Mouse (Mus musculus) stomach, embryonic 16.5 days (tissue): ENCODE results near the gene Klhl29. TPM values are rescaled to one million over a fixed set of nuclear protein-coding genes. Genes with fewer than 3 reads are reported as not detected.

ENCODE experiments used
- ATAC-seq: fragments of 200-750 bp; cut with Nextera tagmentation; 2 replicates; pipeline ENCODE4 v1.8.0; 2017; ENCODE audit warnings: moderate number of reproducible peaks, moderate TSS enrichment; ENCODE audit not compliant: insufficient read depth, low FRiP score
- H3K27ac ChIP-seq: fragments of 300-500 bp; sonication (generic); 2 replicates; pipeline ENCODE4 v1.5.1; 2014; ENCODE audit warnings: low read length
- H3K27me3 ChIP-seq: fragments of 300-500 bp; sonication (generic); 2 replicates; pipeline ENCODE4 v1.6.1; 2014; ENCODE audit warnings: low read length, control low read depth, mixed read lengths; ENCODE audit not compliant: control insufficient read depth, insufficient read depth
- H3K36me3 ChIP-seq: fragments of 300-500 bp; sonication (generic); 2 replicates; pipeline ENCODE4 v1.6.1; 2014; ENCODE audit warnings: low read length; ENCODE audit not compliant: control insufficient read depth, insufficient read depth
- H3K4me1 ChIP-seq: fragments of 300-500 bp; sonication (generic); 2 replicates; pipeline ENCODE4 v1.6.1; 2014; ENCODE audit warnings: low read length, control low read depth, mixed read lengths; ENCODE audit not compliant: control insufficient read depth, insufficient read depth
- H3K4me2 ChIP-seq: fragments of 300-500 bp; sonication (generic); 2 replicates; pipeline ENCODE4 v1.6.1; 2014; ENCODE audit warnings: low read depth, low read length, mixed read lengths
- H3K4me3 ChIP-seq: fragments of 300-500 bp; sonication (generic); replicated peaks from 2 replicates; pipeline ENCODE4 v1.5.1; 2014; ENCODE audit warnings: mild to moderate bottlenecking, low read length
- H3K9ac ChIP-seq: fragments of 300-500 bp; sonication (generic); 2 replicates; pipeline ENCODE4 v1.6.1; 2014; ENCODE audit warnings: low read length
- H3K9me3 ChIP-seq: fragments of 300-500 bp; sonication (generic); replicated peaks from 2 replicates; pipeline ENCODE4 v1.6.1; 2016; ENCODE audit warnings: low read length, control low read depth; ENCODE audit not compliant: control insufficient read depth
- WGBS: fragments of 180-500 bp; shearing (Covaris S2); extraction: QIAGEN DNeasy Blood & Tissue Kit; methylation state at CpG from one replicate; pipeline ENCODE4 v1.1.7; 2014; 5-methylcytosine and 5-hydroxymethylcytosine counted together
- polyA plus RNA-seq: library from polyadenylated mRNA; unstranded; fragments of >200 nt; fragmentation: Nextera tagmentation; extraction: Ambion mirVana; gene quantifications from 2 replicates; pipeline ENCODE4 v1.2.1, GENCODE M21; 2015

Klhl29 gene
- polyA plus RNA-seq, 1 experiment from 2014 or later: 0.76 TPM

DNA sequence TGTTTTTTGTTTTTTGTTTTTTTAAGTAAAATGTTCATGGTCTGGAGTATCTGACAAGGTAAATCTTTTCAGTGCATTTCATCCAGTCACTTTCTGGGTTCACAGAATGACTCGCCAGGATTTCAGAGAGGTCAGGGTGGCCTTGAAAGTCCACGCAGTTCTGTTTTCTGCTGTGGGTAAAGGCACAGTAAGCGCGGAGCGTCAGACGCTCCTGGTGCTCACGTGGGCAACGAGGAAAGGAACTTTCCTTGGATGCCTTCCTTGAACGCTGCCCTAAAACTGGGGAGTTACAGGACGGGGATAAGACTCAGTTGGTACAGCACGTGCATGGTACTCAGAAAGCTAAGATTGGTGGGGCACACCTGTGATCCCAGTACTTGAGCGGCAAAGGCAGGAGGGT is 139.9 kb downstream of the Klhl29 start:
- no peak for ATAC-seq
- Histone ChIP-seq H3K36me3 (no peaks in the 10 kb centered on the region), H3K4me3 (no peak overlapping the region), H3K27ac (no peak overlapping the region), H3K9me3 (no peaks in the 10 kb centered on the region), H3K9ac (no peak overlapping the region), H3K4me2 (no peak overlapping the region), H3K4me1 (peaks cover 10% of the 10 kb centered on the region), H3K27me3 (no peaks in the 10 kb centered on the region)
- 82% methylated on average over 12 of the region's 12 CpGs for WGBS

DNA sequence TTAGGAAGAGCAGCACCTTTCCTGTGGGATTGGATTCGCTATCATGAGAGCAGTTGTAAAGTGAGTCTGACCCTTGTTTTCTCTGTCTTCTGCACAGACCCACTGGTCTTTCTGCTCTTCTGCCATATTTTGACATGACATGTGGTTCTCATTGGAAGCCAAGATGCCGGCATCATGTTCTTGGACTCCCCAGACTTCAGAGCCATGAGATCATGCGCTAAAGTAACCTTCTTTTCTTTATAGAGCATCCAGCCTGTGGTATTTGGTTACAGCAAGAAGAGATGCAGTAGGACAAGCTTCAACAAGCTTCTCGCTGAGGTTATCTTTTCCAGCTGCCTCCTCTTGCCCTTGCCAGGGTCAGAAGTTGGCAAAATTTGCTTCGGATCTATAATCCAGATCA is 145.0 kb downstream of the Klhl29 start:
- no peak overlapping the region for H3K9ac ChIP-seq
- no peaks in the 10 kb centered on the region for H3K27me3 ChIP-seq
- no peaks in the 10 kb centered on the region for H3K9me3 ChIP-seq
- ATAC-seq: no peak
- H3K36me3 ChIP-seq: no peaks in the 10 kb centered on the region
- peaks cover 6% of the 10 kb centered on the region for H3K4me1 ChIP-seq
- H3K4me3 ChIP-seq: no peak overlapping the region
- no peak overlapping the region for H3K4me2 ChIP-seq
- no peak overlapping the region for H3K27ac ChIP-seq
- 91% methylated on average over 5 of the region's 5 CpGs for WGBS

DNA sequence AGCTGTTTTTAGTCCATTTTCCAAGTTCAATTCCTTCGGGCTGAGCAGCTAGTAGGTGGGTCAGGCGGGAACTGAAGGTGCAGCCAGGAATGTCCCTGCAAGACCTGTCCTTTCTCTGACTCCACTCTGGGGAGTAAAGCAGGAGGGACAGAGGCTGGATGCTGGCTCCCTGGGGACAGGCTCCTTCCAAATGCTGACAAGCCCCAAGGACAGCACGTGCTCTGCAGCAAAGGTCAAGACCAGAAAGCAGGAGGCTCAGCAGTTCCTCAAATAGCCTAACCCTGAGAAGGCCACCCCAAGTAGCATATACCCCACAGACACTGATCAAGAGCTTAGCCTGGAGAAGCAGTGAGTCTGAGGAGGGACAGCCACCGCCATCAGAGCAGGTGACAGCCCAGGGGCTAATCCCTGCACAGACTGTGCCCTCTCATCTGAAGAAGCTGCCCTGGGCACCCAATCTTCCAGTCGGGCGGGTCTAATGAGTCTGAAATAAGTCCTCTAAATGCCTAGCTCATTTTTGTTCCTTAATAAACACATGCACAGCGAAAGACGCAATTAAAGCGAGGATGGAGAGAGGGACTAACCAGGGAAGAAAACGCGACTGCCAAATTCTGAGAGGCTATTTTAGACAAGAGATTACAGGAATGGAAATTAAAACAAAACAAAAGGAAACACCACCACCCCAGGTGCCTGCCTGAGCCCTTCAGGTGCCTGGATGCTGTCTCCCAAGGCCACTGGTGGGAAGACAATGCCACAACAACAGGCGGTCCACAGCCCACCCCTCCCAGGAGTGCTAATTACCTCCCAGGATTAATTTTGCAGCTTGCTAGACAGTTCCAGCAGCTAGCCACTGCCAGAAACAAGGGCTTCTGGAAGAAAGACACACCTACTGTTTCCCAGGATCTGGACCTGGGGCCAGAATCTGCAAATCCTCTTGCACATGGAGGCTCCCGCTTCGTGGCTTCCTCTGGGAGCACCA is 148.5 kb downstream of the Klhl29 start:
- Histone ChIP-seq H3K36me3 (no peaks in the 10 kb centered on the region), H3K4me1 (peaks cover 6% of the 10 kb centered on the region; the same call in 1 of the 2 replicates), H3K27ac (no peak overlapping the region), H3K4me2 (no peak overlapping the region), H3K9ac (no peak overlapping the region), H3K9me3 (no peaks in the 10 kb centered on the region), H3K27me3 (no peaks in the 10 kb centered on the region), H3K4me3 (no peak overlapping the region)
- WGBS: 64% methylated on average over 14 of the region's 14 CpGs
- no peak for ATAC-seq

DNA sequence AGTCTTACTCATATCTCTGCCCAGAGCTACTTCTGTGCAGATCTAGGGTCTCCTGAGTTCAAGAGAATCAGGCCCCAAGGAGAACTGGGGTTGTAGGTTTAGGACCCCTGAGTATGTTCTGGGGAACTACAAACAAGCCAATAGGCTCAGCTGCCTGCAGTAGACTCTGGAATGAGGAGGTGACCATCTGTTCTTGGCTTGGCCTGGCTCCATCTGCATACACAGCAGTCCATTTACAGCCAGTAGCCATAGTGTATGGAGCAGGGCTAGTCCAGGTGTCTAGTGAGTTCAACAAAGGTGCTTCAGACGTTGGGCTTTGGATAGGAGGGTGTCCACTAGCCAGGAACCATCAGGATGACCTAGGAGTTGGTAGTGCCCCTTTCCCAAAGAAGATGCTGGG is 151.9 kb downstream of the Klhl29 start:
- H3K4me3 ChIP-seq: no peak overlapping the region
- no peak overlapping the region for H3K9ac ChIP-seq
- 39% methylated on average over 1 of the region's 1 CpGs for WGBS
- H3K9me3 ChIP-seq: no peaks in the 10 kb centered on the region
- H3K4me1 ChIP-seq: peaks cover 15% of the 10 kb centered on the region; the same call in 1 of the 2 replicates
- H3K4me2 ChIP-seq: no peak overlapping the region
- no peaks in the 10 kb centered on the region for H3K27me3 ChIP-seq
- no peak overlapping the region for H3K27ac ChIP-seq
- ATAC-seq: no peak
- no peaks in the 10 kb centered on the region for H3K36me3 ChIP-seq

DNA sequence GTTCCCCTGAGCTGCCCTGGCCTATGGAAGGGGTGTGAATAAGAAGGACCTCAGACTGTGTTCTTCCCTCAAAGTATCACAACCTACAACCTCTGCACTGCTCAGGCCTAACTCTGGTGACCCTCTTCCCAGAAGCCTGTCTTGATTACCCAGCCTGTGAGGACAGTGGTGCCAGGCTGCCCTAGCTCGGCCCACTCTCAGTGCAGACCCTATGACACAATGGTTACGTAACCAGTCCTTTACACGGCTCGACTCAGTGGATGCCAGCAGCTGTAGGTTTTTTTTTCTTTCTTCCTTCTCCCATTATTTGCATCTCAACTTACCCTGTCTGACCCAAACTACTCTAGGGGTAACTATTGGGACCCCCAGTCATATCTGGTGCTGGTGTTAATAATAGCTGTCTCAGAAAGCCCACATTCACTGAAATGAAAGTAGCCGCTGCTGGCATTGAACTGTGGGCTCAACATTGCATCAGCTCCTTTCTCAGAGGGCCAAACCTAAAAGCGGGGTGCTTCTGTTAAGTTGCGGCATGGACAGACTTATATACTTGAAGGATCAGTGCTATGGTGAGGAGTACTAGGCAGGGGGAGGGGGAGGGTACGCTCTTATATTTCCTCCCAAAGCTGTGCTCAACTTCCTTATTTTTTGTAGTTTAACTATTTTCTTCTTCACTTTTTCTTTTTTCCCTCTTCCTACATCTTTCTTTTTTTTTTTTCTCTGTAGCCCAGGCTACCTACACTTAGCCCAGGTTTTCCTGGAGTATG is 152.9 kb downstream of the Klhl29 start:
- H3K9me3 ChIP-seq: no peaks in the 10 kb centered on the region
- peaks cover 13% of the 10 kb centered on the region; the same call in 1 of the 2 replicates for H3K4me1 ChIP-seq
- no peaks in the 10 kb centered on the region for H3K36me3 ChIP-seq
- H3K4me2 ChIP-seq: no peak overlapping the region
- ATAC-seq: no peak
- no peak overlapping the region for H3K4me3 ChIP-seq
- H3K9ac ChIP-seq: no peak overlapping the region
- WGBS: 90% methylated on average over 8 of the region's 8 CpGs
- no peaks in the 10 kb centered on the region for H3K27me3 ChIP-seq
- no peak overlapping the region for H3K27ac ChIP-seq

DNA sequence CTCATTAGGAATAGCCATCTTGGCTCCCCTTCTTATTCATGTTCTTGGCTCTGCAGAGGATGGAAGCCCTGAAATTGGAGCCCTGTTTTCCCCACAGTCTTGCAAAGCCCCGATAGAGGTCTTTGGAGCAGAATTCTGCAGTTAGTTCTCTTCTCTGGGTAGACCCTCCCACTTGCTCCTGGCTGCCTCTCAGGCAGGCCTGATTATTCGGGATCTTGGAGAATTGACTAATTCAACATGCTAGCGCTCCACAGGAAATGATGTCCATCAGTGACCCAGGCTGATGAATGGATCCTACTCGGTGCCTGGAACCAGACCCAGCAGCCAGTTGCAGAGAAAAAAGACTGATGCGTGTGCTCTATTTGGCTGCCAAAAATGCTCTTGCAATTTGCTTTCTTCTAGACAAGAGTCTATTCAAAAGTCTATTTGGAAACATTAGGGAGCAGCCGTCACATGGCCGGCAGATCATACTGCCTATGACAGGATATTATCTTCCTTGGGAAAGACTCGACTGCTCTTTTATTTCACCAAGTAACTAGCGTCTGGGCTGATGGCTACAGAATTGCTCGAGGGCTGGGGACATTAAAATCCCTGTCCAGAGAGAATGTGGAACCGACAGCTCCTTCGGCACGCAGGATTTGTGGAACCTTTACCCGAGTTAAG is 155.4 kb downstream of the Klhl29 start:
- peaks cover 9% of the 10 kb centered on the region; the same call in 1 of the 2 replicates for H3K4me1 ChIP-seq
- peak overlapping the region; percentile 46; the same call in 1 of the 2 replicates for H3K27ac ChIP-seq
- H3K4me2 ChIP-seq: no peak overlapping the region
- ATAC-seq: peak; percentile 59; the same call in 1 of the 2 replicates
- WGBS: 49% methylated on average over 14 of the region's 14 CpGs
- H3K4me3 ChIP-seq: no peak overlapping the region
- no peaks in the 10 kb centered on the region for H3K9me3 ChIP-seq
- no peaks in the 10 kb centered on the region for H3K27me3 ChIP-seq
- no peaks in the 10 kb centered on the region for H3K36me3 ChIP-seq
- H3K9ac ChIP-seq: no peak overlapping the region

DNA sequence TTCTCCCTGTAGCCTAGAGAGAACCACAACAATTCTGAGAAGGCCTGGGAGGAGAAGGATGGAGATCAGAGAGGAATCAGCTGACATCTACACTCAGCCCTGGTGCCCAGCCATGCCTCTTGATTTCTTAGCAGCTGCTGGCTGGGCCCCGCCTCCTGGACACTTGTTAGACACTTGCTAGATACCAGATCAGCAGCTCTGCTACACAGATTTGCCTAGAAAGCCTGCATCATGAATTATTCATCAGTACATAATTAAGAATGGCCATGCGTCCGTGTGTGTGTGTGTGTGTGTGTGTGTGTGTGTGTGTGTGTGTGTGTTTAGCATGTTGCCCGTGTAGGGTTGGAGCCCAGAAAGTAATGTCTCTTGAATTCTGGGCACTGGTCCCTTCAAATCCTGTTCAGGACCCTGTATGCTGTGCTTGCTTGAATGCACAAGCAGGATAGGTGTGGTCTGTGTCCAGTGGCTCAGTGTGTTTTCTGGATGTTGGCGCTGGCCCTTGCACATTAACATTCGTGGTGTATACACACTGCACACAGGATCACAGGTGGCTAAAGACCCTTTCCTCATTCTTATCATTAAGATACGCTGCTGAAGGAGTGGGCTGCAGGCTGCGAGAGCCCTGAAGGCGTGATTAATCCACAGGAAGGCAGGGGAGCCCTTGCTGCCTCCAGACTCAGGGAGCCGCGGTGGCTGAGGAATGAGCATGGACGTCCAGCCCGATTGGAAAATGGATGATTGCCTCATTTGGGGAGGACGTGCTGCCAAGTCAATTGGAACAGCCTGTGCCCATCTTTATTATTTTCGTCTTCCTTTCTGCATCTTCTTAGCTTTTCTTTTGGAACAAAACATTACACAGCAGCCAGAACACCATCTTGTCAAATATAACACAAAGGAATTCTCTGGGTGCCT is 159.4 kb downstream of the Klhl29 start:
- Histone ChIP-seq H3K36me3 (no peaks in the 10 kb centered on the region), H3K4me3 (no peak overlapping the region), H3K4me2 (no peak overlapping the region), H3K27me3 (no peaks in the 10 kb centered on the region), H3K27ac (no peak overlapping the region), H3K9ac (no peak overlapping the region), H3K9me3 (no peaks in the 10 kb centered on the region), H3K4me1 (peaks cover 23% of the 10 kb centered on the region)
- no peak for ATAC-seq
- WGBS: 65% methylated on average over 15 of the region's 15 CpGs

DNA sequence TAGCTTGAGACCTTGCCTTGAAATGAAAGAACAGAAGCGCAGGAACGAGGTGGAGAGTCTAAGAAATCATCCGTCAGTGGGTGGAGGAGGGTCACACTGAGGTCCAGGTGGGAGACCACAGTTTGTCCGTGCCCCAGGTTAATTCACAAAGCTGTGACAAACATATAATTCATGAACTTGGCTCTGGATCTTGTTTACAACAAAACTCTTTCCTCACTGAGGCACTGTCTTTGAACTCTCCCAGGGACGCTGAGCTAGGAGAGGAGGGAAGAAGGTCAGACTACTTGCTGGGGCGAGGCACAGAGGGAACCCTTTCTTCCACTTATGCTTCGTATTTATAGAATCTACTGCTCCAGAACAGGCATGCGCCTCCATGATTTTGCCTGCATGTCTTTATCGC is 161.2 kb downstream of the Klhl29 start:
- Histone ChIP-seq H3K27me3 (no peaks in the 10 kb centered on the region), H3K27ac (peak overlapping the region; percentile 54; the same call in 1 of the 2 replicates), H3K4me3 (no peak overlapping the region), H3K36me3 (no peaks in the 10 kb centered on the region), H3K9ac (no peak overlapping the region), H3K4me2 (no peak overlapping the region), H3K9me3 (no peaks in the 10 kb centered on the region), H3K4me1 (peaks cover 14% of the 10 kb centered on the region)
- WGBS: 61% methylated on average over 9 of the region's 9 CpGs
- ATAC-seq: no peak
